Mouse (Mus musculus): ENCODE data around the gene Phldb1. TPM values are rescaled to one million over a fixed set of nuclear protein-coding genes. Genes with fewer than 3 reads are reported as not detected.

Gene Phldb1
- 88.9 and 184 TPM in 2 replicates for polyA plus RNA-seq (2012; rRNA removed)

DNA sequence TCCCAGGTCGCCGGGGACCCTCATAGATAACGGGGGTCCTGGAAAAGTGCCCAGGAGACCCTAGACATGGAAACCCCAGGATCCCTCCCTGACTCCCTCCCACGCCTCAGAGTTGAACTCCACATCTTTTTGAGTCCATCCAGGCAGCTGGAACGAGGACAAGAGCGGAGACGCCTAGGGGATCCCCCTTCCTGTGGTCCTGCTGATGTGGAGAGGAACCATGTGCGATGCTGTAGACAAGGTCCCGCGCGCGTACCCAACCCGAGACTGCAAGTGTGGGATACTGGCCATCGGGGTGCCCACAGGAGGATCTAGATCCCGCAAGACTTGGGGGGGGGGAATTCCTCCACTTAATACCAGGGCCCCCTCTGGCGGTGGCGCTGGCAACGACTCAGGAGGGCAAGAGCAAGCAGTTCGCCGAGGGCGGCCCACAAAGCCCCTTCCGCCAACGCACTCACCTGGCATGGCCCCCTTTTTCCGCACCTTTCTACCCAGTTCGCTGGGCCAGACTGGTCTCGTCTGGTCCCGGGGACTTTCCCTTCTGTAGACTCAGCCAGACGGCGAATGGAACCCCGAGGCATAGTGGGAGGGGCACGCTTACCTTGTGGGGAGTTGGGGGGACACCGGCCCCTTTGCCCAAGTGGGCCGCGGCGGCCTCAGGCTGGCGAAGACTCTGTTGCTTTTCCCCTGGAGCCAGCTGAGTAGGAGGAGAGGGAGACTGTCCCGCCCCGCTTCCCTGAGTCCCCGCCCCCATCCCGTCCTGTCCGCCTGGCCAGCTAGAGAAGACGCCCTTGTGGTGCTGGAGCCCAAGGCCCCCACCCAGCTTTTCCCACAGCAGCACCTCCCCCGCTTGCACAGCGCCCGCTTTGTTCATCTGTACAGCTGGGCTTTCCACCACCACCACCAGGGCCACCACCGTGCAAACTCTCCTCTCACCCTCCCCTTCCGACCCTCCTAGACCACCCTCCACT lies at the start of gene Phldb1:
Gene Phldb1 (minus strand): TSS at position 675 of the 971 bp plus-strand sequence.

DNA sequence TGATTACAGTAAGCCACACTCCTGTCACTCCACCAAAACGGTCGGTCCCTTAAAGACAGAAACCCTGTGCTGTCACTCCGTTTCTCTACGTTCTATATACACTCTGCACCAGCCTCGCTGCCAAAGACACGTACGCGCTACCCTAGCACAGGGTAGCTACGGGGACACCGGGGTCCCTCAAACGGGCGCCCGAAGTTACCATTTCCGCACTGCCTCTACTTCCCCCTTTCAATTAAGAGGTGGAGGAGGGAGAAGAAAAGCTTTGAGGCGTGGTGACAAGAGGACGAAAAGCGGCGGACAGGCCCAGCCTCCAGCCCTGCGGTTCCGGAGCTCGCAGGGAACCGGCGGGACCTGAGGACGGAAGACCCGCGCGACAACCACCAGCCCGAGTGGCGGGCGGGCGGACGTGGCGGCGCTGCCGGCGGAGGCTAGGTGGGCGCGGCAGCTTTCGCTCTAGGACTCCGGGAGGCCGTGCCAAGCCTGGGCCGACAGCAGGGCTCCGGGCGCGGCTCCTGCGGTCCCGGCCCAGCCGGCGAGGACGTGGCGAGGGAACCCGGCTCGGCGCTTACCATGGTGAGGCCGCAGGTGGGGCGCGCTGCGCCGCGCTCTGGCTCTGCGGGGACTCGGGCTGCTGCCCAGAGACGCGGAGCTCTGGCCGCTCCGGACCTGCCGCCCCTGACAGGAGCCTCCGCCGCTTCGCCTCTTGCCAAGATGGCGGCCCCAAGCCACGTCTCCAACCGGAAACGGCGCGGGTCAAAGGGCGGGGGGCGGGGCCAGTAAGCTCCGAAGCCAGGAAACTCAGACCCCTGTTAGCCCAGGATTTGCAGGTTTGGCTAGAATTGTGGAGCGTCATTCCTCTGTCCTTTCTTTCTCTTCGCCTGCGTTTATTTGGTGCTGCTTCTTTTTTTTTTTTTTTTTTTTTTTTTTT lies 32.4 kb upstream of the Phldb1 start, which contains the start of the genes Arcn1 and Ift46:
Gene Arcn1 (minus strand): TSS at position 745 of the 928 bp plus-strand sequence.
Gene Ift46 (plus strand): TSS at position 808 of the 928 bp plus-strand sequence.

DNA sequence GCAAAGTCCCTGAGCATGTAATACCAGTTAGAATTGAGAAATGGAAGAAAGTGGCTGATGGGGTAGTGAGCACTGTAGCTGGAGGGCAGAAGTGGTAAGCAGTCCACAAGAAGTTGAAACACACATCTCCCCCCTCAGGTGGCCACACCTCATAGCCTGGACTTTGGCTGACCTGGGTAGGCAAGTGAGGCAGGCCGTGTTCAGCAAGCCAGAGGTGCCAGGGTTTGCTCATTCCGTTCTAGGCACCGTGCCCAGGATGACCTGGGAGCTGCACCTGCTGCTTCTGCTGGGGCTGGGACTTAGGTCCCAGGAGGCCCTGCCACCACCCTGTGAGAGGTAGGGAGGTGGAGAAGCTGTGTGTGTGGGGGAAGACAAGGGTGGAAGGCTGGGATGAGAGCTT lies 62.0 kb downstream of the Phldb1 start, which contains the start of gene Treh:
Gene Treh (plus strand): TSS at position 229 of the 400 bp plus-strand sequence.

Other genes with a start within 250 kb of the Phldb1 start
- gene Cxcr5, start 173.3 kb downstream of the Phldb1 start, polyA plus RNA-seq (2012; rRNA removed), result not detected in 2 replicates
- gene Ddx6, start 130.3 kb downstream of the Phldb1 start, polyA plus RNA-seq (2012; rRNA removed), result 52.3 and 67.1 TPM in 2 replicates
- gene Treh, start 62.0 kb downstream of the Phldb1 start, polyA plus RNA-seq (2012; rRNA removed), result not detected in 2 replicates
- 97.4 and 105 TPM in 2 replicates for gene Arcn1, start 32.6 kb upstream of the Phldb1 start, polyA plus RNA-seq (2012; rRNA removed)
- 126 and 128 TPM in 2 replicates for gene Ift46, start 32.7 kb upstream of the Phldb1 start, polyA plus RNA-seq (2012; rRNA removed)
- gene Tmem25, start 64.1 kb upstream of the Phldb1 start, polyA plus RNA-seq (2012; rRNA removed), result 3.8 and 6.6 TPM in 2 replicates
- gene Ttc36, start 67.9 kb upstream of the Phldb1 start, polyA plus RNA-seq (2012; rRNA removed), result 0.83 and 0.94 TPM in 2 replicates
- gene Kmt2a, start 146.1 kb upstream of the Phldb1 start, polyA plus RNA-seq (2012; rRNA removed), result 17.7 and 21.7 TPM in 2 replicates
- 255 and 521 TPM in 2 replicates for gene Atp5l, start 185.5 kb upstream of the Phldb1 start, polyA plus RNA-seq (2012; rRNA removed)
- 19.1 and 28.7 TPM in 2 replicates for gene Ube4a, start 230.4 kb upstream of the Phldb1 start, polyA plus RNA-seq (2012; rRNA removed)
- 0.05 and 0.06 TPM in 2 replicates for gene Cd3g, start 245.2 kb upstream of the Phldb1 start, polyA plus RNA-seq (2012; rRNA removed)
- not detected in 2 replicates for gene Cd3d, start 246.6 kb upstream of the Phldb1 start, polyA plus RNA-seq (2012; rRNA removed)

Data from central nervous system, embryonic 11.5 days (tissue).